Mouse (Mus musculus): ENCODE measurements around the gene Slc12a3. TPM values are rescaled to one million over a fixed set of nuclear protein-coding genes. Genes with fewer than 3 reads are reported as not detected.

The Slc12a3 gene
- polyA plus RNA-seq, 1 experiment from 2014 or later, result not detected

MicroRNAs encoded within 50 kb of the gene (microRNA counts, 519-probe panel; counts per million panel counts)
- microRNA mmu-miR-138, result 4,135 counts per million, percentile 80 among the panel's probes with 10 or more counts

Small RNA genes lying within 50 kb of the gene (microRNA-seq; reads per million reads assigned to microRNA genes)
- 188 reads per million, percentile 58 among the genes with 10 or more reads in this experiment for gene Mir138-2

Other genes starting within 250 kb of the Slc12a3 start
- 16.9 and 23.7 TPM in 2 replicates for gene Bbs2, start 230.3 kb upstream of the Slc12a3 start, polyA plus RNA-seq (2015; fragmentation: Nextera tagmentation; extraction: Ambion mirVana)
- not detected in 2 replicates for gene Mt4, start 192.0 kb upstream of the Slc12a3 start, polyA plus RNA-seq (2015; fragmentation: Nextera tagmentation; extraction: Ambion mirVana)
- 188 and 208 TPM in 2 replicates for gene Mt3, start 176.6 kb upstream of the Slc12a3 start, polyA plus RNA-seq (2015; fragmentation: Nextera tagmentation; extraction: Ambion mirVana)
- gene Mt2, start 156.5 kb upstream of the Slc12a3 start, polyA plus RNA-seq (2015; fragmentation: Nextera tagmentation; extraction: Ambion mirVana), result 41.0 and 48.0 TPM in 2 replicates
- gene Mt1, start 150.1 kb upstream of the Slc12a3 start, polyA plus RNA-seq (2015; fragmentation: Nextera tagmentation; extraction: Ambion mirVana), result 91.0 and 105 TPM in 2 replicates
- gene Nup93, start 114.6 kb upstream of the Slc12a3 start, polyA plus RNA-seq (2015; fragmentation: Nextera tagmentation; extraction: Ambion mirVana), result 83.6 and 98.8 TPM in 2 replicates
- gene Herpud1, start 57.2 kb downstream of the Slc12a3 start, polyA plus RNA-seq (2015; fragmentation: Nextera tagmentation; extraction: Ambion mirVana), result 50.9 and 53.9 TPM in 2 replicates
- gene Nlrc5, start 105.2 kb downstream of the Slc12a3 start, polyA plus RNA-seq (2015; fragmentation: Nextera tagmentation; extraction: Ambion mirVana), result 0.12 and 0.26 TPM in 2 replicates
- gene Cpne2, start 203.8 kb downstream of the Slc12a3 start, polyA plus RNA-seq (2015; fragmentation: Nextera tagmentation; extraction: Ambion mirVana), result 14.3 and 18.6 TPM in 2 replicates